Mouse (Mus musculus): ENCODE measurements at regions not wholly inside any gene's neighbourhood (a gene's known extent, or its start where the extent isn't known, plus 50 kb on each side); places are given as distances from the start of the nearest gene placed in this dataset.

GRCm38 (mm10) chr13:115187356-115187755, 85.6 kb upstream of the Itga1 start:
- H3K4me3 ChIP-seq (ENCODE audit: insufficient read depth in 1 of 2, low read depth in 1 of 2, low read length in 2 of 2, poor library complexity in 1 of 2, severe bottlenecking in 1 of 2) = no peak overlapping the region
- no peak overlapping the region for H3K9ac ChIP-seq (ENCODE audit: insufficient read depth, low read depth, low read length, poor library complexity, severe bottlenecking)
- in situ Hi-C loops (cut with MboI; ENCODE audit: low sequenced_read_pairs in 2 of 2, unreplicated experiment in 2 of 2) = no loop called here
- no peak overlapping the region for H3K27ac ChIP-seq (ENCODE audit: insufficient read depth, low read depth, low read length, poor library complexity, severe bottlenecking)
- no peaks in the 10 kb centered on the region for H3K36me3 ChIP-seq (ENCODE audit: control insufficient read depth, insufficient read depth, low read length, poor library complexity, severe bottlenecking)
- TF ChIP-seq CHD2 (IDR thresholded peaks at IDR 0.05; ENCODE audit: low read depth, low read length) = no peak
- no peak for TF ChIP-seq ZC3H11A (IDR thresholded peaks at IDR 0.05; ENCODE audit: borderline replicate concordance, low read depth, low read length)
- TF ChIP-seq ZNF384 (IDR thresholded peaks at IDR 0.05; ENCODE audit: low read depth, low read length) = no peak
- TF ChIP-seq HCFC1 (IDR thresholded peaks at IDR 0.05; ENCODE audit: borderline replicate concordance, insufficient read depth, low read length) = no peak
- TF ChIP-seq MAFK (IDR thresholded peaks at IDR 0.05; ENCODE audit: insufficient read depth, low read depth, low read length) = no peak
- no peaks in the 10 kb centered on the region for H3K9me3 ChIP-seq (ENCODE audit: control insufficient read depth, insufficient read depth, low read depth, low read length)
- no peaks in the 10 kb centered on the region for H3K4me1 ChIP-seq (ENCODE audit: control insufficient read depth in 2 of 2, insufficient read depth in 2 of 2, low read length in 2 of 2, poor library complexity in 1 of 2)
- DNase-seq (ENCODE audit: low read depth, low spot score) = no peak

- no peak for TF ChIP-seq CHD2 (IDR thresholded peaks at IDR 0.05; ENCODE audit: low read depth, low read length)
- no peak for TF ChIP-seq ZNF384 (IDR thresholded peaks at IDR 0.05; ENCODE audit: low read depth, low read length)
- no peak for TF ChIP-seq HCFC1 (IDR thresholded peaks at IDR 0.05; ENCODE audit: borderline replicate concordance, insufficient read depth, low read length)
- TF ChIP-seq MAFK (IDR thresholded peaks at IDR 0.05; ENCODE audit: insufficient read depth, low read depth, low read length) = no peak
- TF ChIP-seq ZC3H11A (IDR thresholded peaks at IDR 0.05; ENCODE audit: borderline replicate concordance, low read depth, low read length) = no peak
- no peak overlapping the region for H3K9ac ChIP-seq (ENCODE audit: insufficient read depth, low read depth, low read length, poor library complexity, severe bottlenecking)
- no peak for DNase-seq (ENCODE audit: low read depth, low spot score)
Measured at GRCm38 (mm10) chr13:115182211-115182870, 80.6 kb upstream of the Itga1 start.

GRCm38 (mm10) chr13:115178175-115178917, 76.6 kb upstream of the Itga1 start:
- Histone ChIP-seq H3K9ac (ENCODE audit: insufficient read depth, low read depth, low read length, poor library complexity, severe bottlenecking) (no peak overlapping the region), H3K27ac (ENCODE audit: insufficient read depth, low read depth, low read length, poor library complexity, severe bottlenecking) (no peak overlapping the region), H3K36me3 (ENCODE audit: control insufficient read depth, insufficient read depth, low read length, poor library complexity, severe bottlenecking) (no peaks in the 10 kb centered on the region), H3K4me1 (ENCODE audit: control insufficient read depth in 2 of 2, insufficient read depth in 2 of 2, low read length in 2 of 2, poor library complexity in 1 of 2) (no peaks in the 10 kb centered on the region), H3K4me3 (ENCODE audit: insufficient read depth in 1 of 2, low read depth in 1 of 2, low read length in 2 of 2, poor library complexity in 1 of 2, severe bottlenecking in 1 of 2) (no peak overlapping the region), H3K9me3 (ENCODE audit: control insufficient read depth, insufficient read depth, low read depth, low read length) (no peaks in the 10 kb centered on the region)
- no peak for DNase-seq (ENCODE audit: low read depth, low spot score)
- in situ Hi-C loops (cut with MboI; ENCODE audit: low sequenced_read_pairs in 2 of 2, unreplicated experiment in 2 of 2) = no loop called here
- no peak for TF ChIP-seq MAFK (IDR thresholded peaks at IDR 0.05; ENCODE audit: insufficient read depth, low read depth, low read length)
- TF ChIP-seq ZC3H11A (IDR thresholded peaks at IDR 0.05; ENCODE audit: borderline replicate concordance, low read depth, low read length) = no peak
- TF ChIP-seq ZNF384 (IDR thresholded peaks at IDR 0.05; ENCODE audit: low read depth, low read length) = no peak
- no peak for TF ChIP-seq HCFC1 (IDR thresholded peaks at IDR 0.05; ENCODE audit: borderline replicate concordance, insufficient read depth, low read length)
- no peak for TF ChIP-seq CHD2 (IDR thresholded peaks at IDR 0.05; ENCODE audit: low read depth, low read length)

More at GRCm38 (mm10) chr13:115182211-115182870, 80.6 kb upstream of the Itga1 start:
- H3K4me3 ChIP-seq (ENCODE audit: insufficient read depth in 1 of 2, low read depth in 1 of 2, low read length in 2 of 2, poor library complexity in 1 of 2, severe bottlenecking in 1 of 2) = no peak overlapping the region
- H3K9me3 ChIP-seq (ENCODE audit: control insufficient read depth, insufficient read depth, low read depth, low read length) = no peaks in the 10 kb centered on the region
- no peaks in the 10 kb centered on the region for H3K36me3 ChIP-seq (ENCODE audit: control insufficient read depth, insufficient read depth, low read length, poor library complexity, severe bottlenecking)
- no peak overlapping the region for H3K27ac ChIP-seq (ENCODE audit: insufficient read depth, low read depth, low read length, poor library complexity, severe bottlenecking)
- in situ Hi-C loops (cut with MboI; ENCODE audit: low sequenced_read_pairs in 2 of 2, unreplicated experiment in 2 of 2) = no loop called here
- H3K4me1 ChIP-seq (ENCODE audit: control insufficient read depth in 2 of 2, insufficient read depth in 2 of 2, low read length in 2 of 2, poor library complexity in 1 of 2) = no peaks in the 10 kb centered on the region

GRCm38 (mm10) chr13:115171347-115172062, 69.7 kb upstream of the Itga1 start:
- Histone ChIP-seq H3K4me1 (ENCODE audit: control insufficient read depth in 2 of 2, insufficient read depth in 2 of 2, low read length in 2 of 2, poor library complexity in 1 of 2) (no peaks in the 10 kb centered on the region), H3K36me3 (ENCODE audit: control insufficient read depth, insufficient read depth, low read length, poor library complexity, severe bottlenecking) (no peaks in the 10 kb centered on the region), H3K27ac (ENCODE audit: insufficient read depth, low read depth, low read length, poor library complexity, severe bottlenecking) (no peak overlapping the region), H3K4me3 (ENCODE audit: insufficient read depth in 1 of 2, low read depth in 1 of 2, low read length in 2 of 2, poor library complexity in 1 of 2, severe bottlenecking in 1 of 2) (no peak overlapping the region), H3K9me3 (ENCODE audit: control insufficient read depth, insufficient read depth, low read depth, low read length) (no peaks in the 10 kb centered on the region), H3K9ac (ENCODE audit: insufficient read depth, low read depth, low read length, poor library complexity, severe bottlenecking) (no peak overlapping the region)
- no peak for DNase-seq (ENCODE audit: low read depth, low spot score)
- in situ Hi-C loops (cut with MboI; ENCODE audit: low sequenced_read_pairs in 2 of 2, unreplicated experiment in 2 of 2) = no loop called here
- TF ChIP-seq HCFC1 (IDR thresholded peaks at IDR 0.05; ENCODE audit: borderline replicate concordance, insufficient read depth, low read length) = no peak
- TF ChIP-seq ZC3H11A (IDR thresholded peaks at IDR 0.05; ENCODE audit: borderline replicate concordance, low read depth, low read length) = no peak
- no peak for TF ChIP-seq ZNF384 (IDR thresholded peaks at IDR 0.05; ENCODE audit: low read depth, low read length)
- no peak for TF ChIP-seq MAFK (IDR thresholded peaks at IDR 0.05; ENCODE audit: insufficient read depth, low read depth, low read length)
